Mouse (Mus musculus) megakaryocyte-erythroid progenitor cell, adult 5-6 weeks (primary cell): ENCODE measurements around the gene Peak1. TPM values are rescaled to one million over a fixed set of nuclear protein-coding genes. Genes with fewer than 3 reads are reported as not detected.

Source experiments
- ATAC-seq: replicated peaks from 2 replicates; pipeline ENCODE4 v1.8.0; 2016; ENCODE audit warnings: mild to moderate bottlenecking, inconsistent platforms; ENCODE audit not compliant: severe bottlenecking, poor library complexity, low FRiP score, low TSS enrichment
- total RNA-seq, 2 experiments: library from RNA; stranded (forward) in 1 of 2; stranded (reverse) in 1 of 2; fragments of 200-1000, 215-1000 nt in 1 of 2; fragments of >200 nt in 1 of 2; fragmentation: Nextera tagmentation in 1 of 2; gene quantifications; 2 replicates each; pipeline ENCODE4 v1.2.3; 2014 to 2017

The Peak1 gene
- total RNA-seq, 2 experiments from 2014 or later: 14.1 to 14.4 TPM

- peak; percentile 98 for ATAC-seq
Observed at GRCm38 (mm10) chr9:56160341-56161141, 257.3 kb downstream of the Peak1 start.

GRCm38 (mm10) chr9:56159456-56159855 is 258.4 kb downstream of the Peak1 start:
- ATAC-seq: no peak

GRCm38 (mm10) chr9:56158077-56158476 is 259.8 kb downstream of the Peak1 start:
- ATAC-seq: no peak

- ATAC-seq: no peak
Observed at GRCm38 (mm10) chr9:56154572-56154971, 263.3 kb downstream of the Peak1 start.

- no peak for ATAC-seq
Observed at GRCm38 (mm10) chr9:56152482-56153007, 265.3 kb downstream of the Peak1 start.

- no peak for ATAC-seq
Observed at GRCm38 (mm10) chr9:56151745-56152481, 266.0 kb downstream of the Peak1 start.

Other genes starting within 250 kb of the Peak1 start
- 29.9 and 41.5 TPM in 2 replicates for gene Hmg20a, start 542 bp upstream of the Peak1 start, total RNA-seq (2014; fragmentation: Nextera tagmentation)
- 24.1 and 25.0 TPM in 2 replicates for gene Hmg20a, start 542 bp upstream of the Peak1 start, total RNA-seq (2017)